Mouse (Mus musculus): ENCODE data around the gene Metap2.

DNA sequence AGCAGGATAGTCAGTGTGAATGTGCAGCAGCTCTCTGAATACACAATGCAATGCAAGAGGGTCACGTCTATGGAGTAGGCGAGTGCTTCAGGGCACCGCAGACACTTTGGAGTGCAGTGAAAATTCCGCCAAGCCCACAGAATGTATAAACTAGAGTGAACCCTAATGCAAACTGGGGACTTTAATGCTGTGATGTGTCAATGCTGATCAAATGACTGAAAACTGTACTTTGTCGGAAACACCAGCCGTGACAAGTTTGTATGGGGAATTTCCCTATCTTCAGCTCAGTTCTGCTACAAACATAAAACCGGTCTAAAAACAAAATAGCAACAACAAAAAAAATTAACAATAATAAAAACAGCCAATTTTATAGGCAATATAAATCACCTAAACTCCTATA, 28.5 kb downstream of the Metap2 start:
- TF ChIP-seq CTCF (IDR thresholded peaks at IDR 0.05) (no peak), EP300 (IDR thresholded peaks at IDR 0.05) (no peak)
